ENCODE assay signal across 4 mouse cellular contexts in genomic region chr4:126170737-126171136, GRCm38 (mm10). TPM values are rescaled to one million over a fixed set of nuclear protein-coding genes. Genes with fewer than 3 reads are reported as not detected.
DNase-seq lines count a peak whose midpoint lies in the region; ATAC-seq and TF ChIP-seq lines count a peak whose summit lies in the region.
"Not testable (repeated sequence)": the region's sequence is repeated elsewhere in the genome, so short reads cannot be mapped to it uniquely, and the experiment has no call there.

No protein-coding gene starts in this region.

- ATAC-seq in lung, postnatal 0 days, result peak; percentile 49

- not testable (repeated sequence) for TF ChIP-seq EP300 in ES-Bruce4 (IDR thresholded peaks at IDR 0.05; ENCODE audit: insufficient read depth, low read depth, low read length)
- TF ChIP-seq EP300 in lung, postnatal 0 days (IDR thresholded peaks at IDR 0.05), result peak; percentile 71

- H3K27ac ChIP-seq in ES-Bruce4 (ENCODE audit: insufficient read depth, low read length), result peak overlapping the region; percentile 47; the same call in 1 of the 2 replicates
- 0 out of 2 replicates have a peak overlapping the region, but pooled peaks have one; percentile 26 for H3K27ac ChIP-seq in lung, postnatal 0 days (ENCODE audit: low read length)

- H3K4me1 ChIP-seq in ES-Bruce4 (ENCODE audit: control insufficient read depth, insufficient read depth, low read length); lung, postnatal 0 days (ENCODE audit: insufficient read depth, low read depth, low read length): not testable (repeated sequence)

- H3K9me3 ChIP-seq in ES-Bruce4 (replicated peaks; ENCODE audit: control insufficient read depth, insufficient read depth, low read length, poor library complexity, severe bottlenecking); lung, postnatal 0 days (ENCODE audit: low read length): not testable (repeated sequence)

- DNase-seq in heart, adult 11 months, result peak; percentile 67
- peak; percentile 38 for DNase-seq in lung, postnatal 0 days (ENCODE audit: low spot score)
- peak; percentile 15 for DNase-seq in urinary bladder, adult 2 months (ENCODE audit: low spot score)

- TF ChIP-seq POLR2A in ES-Bruce4 (IDR thresholded peaks at IDR 0.05; ENCODE audit: insufficient read depth, low read length), result not testable (repeated sequence)

- WGBS in lung, postnatal 0 days, result 78% methylated on average over 5 of the region's 5 CpGs

- H3K4me2 ChIP-seq in lung, postnatal 0 days (replicated peaks; ENCODE audit: low read depth, low read length), result not testable (repeated sequence)

- H3K9ac ChIP-seq in ES-Bruce4 (ENCODE audit: low read depth, poor library complexity, severe bottlenecking); lung, postnatal 0 days (replicated peaks; ENCODE audit: low read depth): not testable (repeated sequence)

- H3K27me3 ChIP-seq in ES-Bruce4 (ENCODE audit: control insufficient read depth, insufficient read depth, low read length, poor library complexity, severe bottlenecking); lung, postnatal 0 days (replicated peaks; ENCODE audit: insufficient read depth, low read length): not testable (repeated sequence)

- TF ChIP-seq CTCF in ES-Bruce4 (IDR thresholded peaks at IDR 0.05; ENCODE audit: low read depth, low read length); lung, postnatal 0 days (IDR thresholded peaks at IDR 0.05): not testable (repeated sequence)

- H3K36me3 ChIP-seq in ES-Bruce4 (ENCODE audit: control insufficient read depth, insufficient read depth, low read length, poor library complexity, severe bottlenecking), result peaks cover 84% of the 10 kb centered on the region
- H3K36me3 ChIP-seq in lung, postnatal 0 days (ENCODE audit: insufficient read depth, low read length), result peaks cover 52% of the 10 kb centered on the region

- not testable (repeated sequence) for H3K4me3 ChIP-seq in ES-Bruce4 (ENCODE audit: low read depth, low read length); lung, postnatal 0 days (ENCODE audit: low read depth, low read length)

RNA-seq across cellular contexts. Expression of gene Sh3d21, which starts 7.4 kb away (rescaled TPM):
- 5.5 and 6.0 TPM in 2 replicates for polyA plus RNA-seq in ES-Bruce4 (2011; ENCODE audit: insufficient read depth, insufficient read length, low read depth, missing spikeins)
- polyA plus RNA-seq in lung, postnatal 0 days (2015; fragmentation: Nextera tagmentation; extraction: Ambion mirVana), result 23.3 and 30.7 TPM in 2 replicates
- 10.1 and 11.8 TPM in 2 replicates for polyA plus RNA-seq in urinary bladder, adult 2 months (2012; rRNA removed)

RNA-seq across cellular contexts. Expression of gene Eva1b, which starts 23.2 kb away (rescaled TPM):
- polyA plus RNA-seq in ES-Bruce4 (2011; ENCODE audit: insufficient read depth, insufficient read length, low read depth, missing spikeins), result 13.6 and 15.9 TPM in 2 replicates
- polyA plus RNA-seq in lung, postnatal 0 days (2015; fragmentation: Nextera tagmentation; extraction: Ambion mirVana), result 151 TPM in 2 replicates
- polyA plus RNA-seq in urinary bladder, adult 2 months (2012; rRNA removed), result 64.1 and 68.0 TPM in 2 replicates

RNA-seq across cellular contexts. Expression of gene Thrap3, which starts 31.8 kb away (rescaled TPM):
- 456 and 495 TPM in 2 replicates for polyA plus RNA-seq in ES-Bruce4 (2011; ENCODE audit: insufficient read depth, insufficient read length, low read depth, missing spikeins)
- 98.6 and 112 TPM in 2 replicates for polyA plus RNA-seq in lung, postnatal 0 days (2015; fragmentation: Nextera tagmentation; extraction: Ambion mirVana)
- 111 and 130 TPM in 2 replicates for polyA plus RNA-seq in urinary bladder, adult 2 months (2012; rRNA removed)

Comparison
In these comparisons a context has a peak if more than half of its experiments do, and no peak if none do; other contexts are left out.
1. DNase-seq: peak in every context shown above with its lines; median percentile 67 in heart, adult 11 months; 38 in lung, postnatal 0 days; 15 in urinary bladder, adult 2 months.